Mouse (Mus musculus) spleen, postnatal 10 days (tissue): ENCODE results near the gene Cyp2c23.

Experiments
- DNase-seq, 2 experiments: peaks; one replicate each; pipeline ENCODE4 v3.0.0; 2021 to 2022; ENCODE audit warnings: low spot score in 2 of 2

Gene Cyp2c23

DNA sequence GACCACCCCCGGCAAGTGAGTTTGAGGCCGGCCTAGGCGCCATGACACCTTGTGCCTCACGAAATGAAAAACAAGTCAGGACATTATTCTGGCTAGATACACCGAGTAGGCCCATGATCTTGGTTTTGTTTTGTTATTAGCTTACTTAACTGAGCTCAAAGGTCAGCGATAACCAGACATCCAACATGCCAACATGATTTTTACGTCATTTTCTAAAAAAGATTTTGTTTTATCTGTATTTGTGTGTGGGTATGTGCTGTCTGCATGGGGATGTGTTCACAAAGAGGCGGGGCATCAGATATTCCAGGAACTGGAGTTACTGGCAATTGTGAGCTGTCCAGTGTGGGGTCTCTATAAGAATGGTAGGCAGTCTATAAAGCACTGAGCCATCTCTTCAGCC is 56.9 kb downstream of the Cyp2c23 start:
- DNase-seq, result no peak

DNA sequence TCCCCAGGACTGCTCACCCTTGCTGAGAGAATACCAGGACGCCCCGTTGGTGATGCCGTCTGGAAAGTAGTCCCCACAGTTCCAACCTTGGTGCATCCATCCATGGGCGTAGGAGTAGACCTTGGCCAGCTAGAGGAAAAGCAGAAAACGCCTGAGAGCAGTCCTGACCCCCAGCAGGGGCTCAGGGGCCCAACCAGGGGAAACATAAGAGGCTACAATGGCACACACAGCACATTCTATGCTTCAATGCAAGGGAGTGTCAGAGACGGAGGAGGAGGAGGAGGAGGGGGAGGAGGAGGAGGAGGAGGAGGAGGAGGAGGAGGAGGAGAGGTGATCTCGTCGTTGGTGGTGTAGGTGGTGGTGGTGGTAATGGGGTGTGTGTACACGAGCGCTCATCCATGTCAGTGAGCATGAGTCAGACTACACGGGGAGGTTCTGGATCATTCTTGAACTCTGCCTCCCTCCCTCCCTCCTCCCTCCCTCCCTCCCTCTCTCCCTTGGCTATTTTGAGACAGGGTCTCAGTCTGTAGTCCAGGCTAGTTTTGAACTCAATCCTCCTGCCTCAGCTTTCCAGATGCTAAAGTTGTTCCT is 60.5 kb downstream of the Cyp2c23 start:
- no peak for DNase-seq

DNA sequence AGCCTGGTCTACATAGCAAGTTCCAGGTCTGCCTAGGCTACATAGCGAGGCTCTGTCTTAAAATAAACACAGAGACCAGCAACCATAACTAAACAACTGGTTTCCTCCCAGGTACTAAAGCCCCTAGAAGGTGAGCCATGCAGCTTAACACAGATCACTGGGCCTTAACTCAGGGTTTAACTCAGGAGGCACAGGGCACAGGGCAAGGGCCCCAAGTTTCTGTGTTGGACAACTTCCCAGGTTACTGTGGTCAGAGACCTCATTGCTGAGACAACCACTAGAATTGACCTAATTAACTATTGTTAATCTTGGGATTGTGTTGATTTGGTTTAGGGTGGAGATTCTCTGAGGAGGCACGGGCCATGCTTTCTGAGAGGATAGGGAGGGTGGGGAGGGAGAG is 62.5 kb downstream of the Cyp2c23 start:
- DNase-seq, result no peak

DNA sequence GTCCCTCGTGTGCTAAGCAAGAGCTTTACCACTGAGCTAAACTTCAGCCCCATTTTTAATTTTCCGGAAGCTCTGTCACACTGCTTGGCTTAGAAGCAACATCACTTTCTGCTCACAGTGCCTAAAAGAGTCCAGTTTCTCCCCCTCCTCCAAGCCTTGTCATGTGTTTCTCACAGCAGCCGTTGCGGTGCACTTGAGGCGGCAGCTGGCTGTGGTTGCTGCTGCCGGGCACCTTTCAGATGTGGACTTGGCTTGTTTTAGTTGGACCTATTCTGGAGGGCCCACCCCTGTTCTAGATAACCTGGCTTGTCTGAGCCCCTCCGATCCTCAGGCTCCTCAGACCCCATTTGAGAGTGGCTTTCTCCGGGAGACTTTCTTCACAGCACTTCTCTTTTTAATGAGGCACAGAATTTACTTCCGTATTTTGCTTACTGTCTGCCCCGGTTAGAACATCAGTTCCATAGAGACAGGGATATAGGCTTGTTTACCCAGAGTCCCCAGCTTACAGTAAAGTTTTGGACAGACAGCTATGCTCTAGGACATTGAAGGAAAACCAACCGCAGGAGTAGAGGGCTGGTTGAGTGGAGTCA is 63.4 kb downstream of the Cyp2c23 start:
- peak; percentile 15 to 28 for DNase-seq

DNA sequence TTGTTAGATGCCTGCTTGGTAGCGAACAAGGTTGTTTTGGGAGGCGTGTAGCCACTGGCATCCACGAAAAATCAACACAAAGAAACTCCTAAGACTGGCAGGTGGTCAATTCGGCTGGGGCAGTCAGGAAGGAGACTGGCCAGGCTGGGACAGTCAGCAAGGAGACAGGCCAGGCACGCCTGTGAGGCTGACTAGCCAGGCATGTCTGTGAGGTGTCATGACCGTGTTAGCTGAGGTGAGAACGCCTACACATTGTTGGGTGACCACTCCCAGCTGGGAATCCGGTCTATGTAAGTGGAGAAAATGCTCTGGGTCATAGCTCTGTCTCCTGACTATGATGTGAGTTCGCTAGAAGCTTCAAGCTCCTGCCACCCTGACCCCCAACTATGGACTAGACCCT is 66.2 kb downstream of the Cyp2c23 start:
- no peak for DNase-seq

DNA sequence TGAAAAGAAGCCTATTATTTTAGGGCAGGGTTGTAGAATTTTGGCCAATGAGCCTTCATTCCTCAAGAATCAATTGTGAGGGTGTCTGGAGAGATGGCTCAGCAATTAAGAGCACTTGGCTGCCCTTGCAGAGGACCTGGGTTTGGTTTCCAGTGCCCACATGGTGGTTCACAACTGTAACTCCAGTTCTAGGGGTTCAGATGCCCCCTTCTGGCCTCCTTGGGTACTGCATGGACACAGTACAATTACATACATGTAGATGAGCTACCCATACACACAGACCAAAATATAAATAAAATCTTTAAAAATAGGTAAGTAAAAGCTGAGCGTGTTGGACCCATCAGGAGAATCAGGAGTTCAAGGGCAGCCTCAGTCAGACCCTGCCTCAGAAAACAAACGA is 67.8 kb downstream of the Cyp2c23 start:
- DNase-seq, result peak in 1 of 2 experiments; percentile 49

DNA sequence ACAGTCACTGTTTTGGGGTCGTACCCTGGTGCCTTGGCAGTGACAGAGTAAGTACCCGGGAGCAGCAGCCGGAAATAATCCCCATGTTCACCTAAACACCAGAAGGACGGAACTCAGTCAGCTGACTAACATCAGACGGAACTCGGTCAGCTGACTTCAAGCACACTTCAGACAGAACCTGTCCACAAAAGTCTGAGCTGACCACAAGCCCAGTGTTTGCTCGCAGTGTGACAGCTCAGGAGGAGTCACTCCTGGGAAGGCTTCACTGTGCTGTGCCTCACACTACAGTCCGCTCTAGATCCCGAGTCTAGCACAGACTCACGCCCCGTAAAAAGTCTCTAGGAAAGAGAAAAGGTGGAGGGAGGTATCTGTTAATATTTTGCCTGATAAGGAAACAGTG is 69.0 kb downstream of the Cyp2c23 start:
- DNase-seq, result no peak

DNA sequence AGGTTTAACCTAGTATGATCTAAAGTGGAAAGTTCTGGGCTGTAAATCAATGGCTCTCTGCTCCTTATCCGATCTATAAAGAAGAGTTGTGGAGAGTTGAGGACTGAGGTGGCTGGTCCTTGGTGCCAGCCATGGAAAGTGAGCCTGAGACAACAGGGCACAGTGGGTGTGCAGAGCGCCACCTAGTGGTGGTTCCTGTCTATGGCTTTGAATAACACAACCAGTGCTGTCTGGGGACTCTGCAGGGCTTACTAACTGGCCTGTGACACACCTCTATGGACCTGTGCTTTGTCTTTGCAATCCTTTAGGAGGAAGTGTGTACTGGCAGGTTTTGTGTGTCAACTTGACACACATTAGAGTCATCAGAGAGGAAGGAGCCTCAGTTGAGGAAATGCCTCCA is 69.8 kb downstream of the Cyp2c23 start:
- DNase-seq, result peak; percentile 43 to 77

DNA sequence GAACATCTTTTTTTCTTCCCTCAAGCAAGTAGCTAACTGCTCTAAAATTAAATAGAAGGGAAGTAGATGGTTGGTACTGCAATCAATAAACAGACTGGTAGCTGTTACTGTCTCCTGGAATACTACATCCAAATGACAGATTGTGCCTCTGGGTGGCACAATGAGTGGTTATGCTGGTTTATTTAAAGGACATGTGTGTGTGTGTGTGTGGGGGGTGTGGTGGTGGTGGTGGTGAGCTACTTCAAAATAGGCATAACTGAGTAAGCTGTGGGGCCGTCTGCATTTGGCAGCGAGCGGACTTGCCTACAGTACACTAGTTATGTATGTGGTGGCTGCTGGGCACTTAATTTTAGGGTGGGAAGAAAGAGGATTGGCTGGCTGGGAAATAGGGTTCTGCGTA is 71.1 kb downstream of the Cyp2c23 start:
- no peak for DNase-seq

DNA sequence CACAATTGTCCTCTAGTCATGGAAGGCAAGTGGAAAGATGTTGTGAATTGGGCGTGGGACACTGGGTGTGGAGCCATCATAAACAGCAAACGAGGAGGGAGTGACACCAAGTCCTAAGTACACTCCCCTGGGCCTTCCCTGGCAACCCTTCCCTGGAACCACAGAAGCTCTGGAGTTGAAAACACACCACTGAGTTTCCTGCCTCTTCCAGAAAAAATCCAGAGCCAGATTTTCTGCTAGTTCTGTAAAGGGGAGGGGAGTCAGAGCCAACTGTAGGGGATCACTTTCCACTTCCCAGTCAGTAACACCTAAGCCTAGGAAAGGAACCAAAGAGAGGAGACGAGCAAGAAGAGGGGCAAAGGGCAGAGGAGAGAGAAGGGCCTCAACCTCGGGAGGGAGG is 71.6 kb downstream of the Cyp2c23 start:
- DNase-seq, result no peak

DNA sequence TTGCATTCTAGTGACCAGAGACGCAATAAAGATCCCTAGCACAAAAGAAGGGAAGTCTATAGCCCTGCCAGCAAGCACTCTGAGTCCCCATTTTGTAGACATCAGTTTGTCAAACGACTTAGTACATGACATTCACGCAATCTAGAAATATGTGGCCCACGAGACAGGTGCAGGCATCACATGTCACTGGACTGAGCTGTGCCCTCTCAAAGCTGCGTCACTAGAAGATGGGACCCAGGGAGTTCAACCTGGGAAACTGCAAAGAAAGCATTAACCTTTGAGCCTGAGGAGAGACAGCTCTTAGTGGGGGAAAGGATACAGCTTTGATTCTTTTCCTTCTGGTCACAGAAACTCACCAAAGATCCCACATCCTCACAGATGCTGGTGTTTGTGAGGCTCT is 73.7 kb downstream of the Cyp2c23 start:
- DNase-seq, result no peak
